Mouse (Mus musculus) MEL (cell line): ENCODE measurements around the gene Fam131c. TPM values are rescaled to one million over a fixed set of nuclear protein-coding genes. Genes with fewer than 3 reads are reported as not detected.
A peak's percentile ranks its signal among the peaks of the same experiment; 100 is the strongest.

Experiments used
- DNase-seq: peaks from one replicate; pipeline ENCODE4 v3.0.0; 2011; ENCODE audit warnings: low read depth, low spot score
- H3K27ac ChIP-seq: 2 replicates; pipeline ENCODE4 v1.5.1; 2012; ENCODE audit warnings: low read depth, mild to moderate bottlenecking, control low read depth, low read length, moderate library complexity; ENCODE audit not compliant: control insufficient read depth
- H3K27me3 ChIP-seq, 2 experiments: fragments of 150-350 bp in 1 of 2; sonication (generic) in 1 of 2; 2 replicates each; pipeline ENCODE4 v1.6.1; 2012; ENCODE audit warnings: low read length in 2 of 2, mild to moderate bottlenecking in 2 of 2, improper control_type of control experiment in 1 of 2, moderate library complexity in 1 of 2; ENCODE audit not compliant: insufficient read depth in 2 of 2, control insufficient read depth in 1 of 2
- H3K36me3 ChIP-seq, 2 experiments: 2 replicates each; pipeline ENCODE4 v1.6.1; 2012 to 2014; ENCODE audit warnings: low read length in 2 of 2, improper control_type of control experiment in 1 of 2, inconsistent platforms in 1 of 2, mild to moderate bottlenecking in 1 of 2; ENCODE audit not compliant: insufficient read depth in 2 of 2, control insufficient read depth in 1 of 2
- H3K4me1 ChIP-seq, 2 experiments: fragments of 150-350 bp in 1 of 2; sonication (generic) in 1 of 2; 2 replicates each; pipeline ENCODE4 v1.6.1; 2012; ENCODE audit warnings: low read length in 2 of 2, improper control_type of control experiment in 1 of 2, mild to moderate bottlenecking in 1 of 2; ENCODE audit not compliant: insufficient read depth in 2 of 2, control insufficient read depth in 1 of 2
- H3K4me3 ChIP-seq, 2 experiments: fragments of 150-350 bp in 1 of 2; sonication (generic) in 1 of 2; 2 replicates each; pipeline ENCODE4 v1.5.1; 2012; ENCODE audit warnings: low read depth in 2 of 2, low read length in 2 of 2, mild to moderate bottlenecking in 2 of 2, moderate library complexity in 2 of 2, control low read depth in 1 of 2, improper control_type of control experiment in 1 of 2; ENCODE audit not compliant: control insufficient read depth in 1 of 2, insufficient read depth in 1 of 2
- H3K79me2 ChIP-seq: 2 replicates; pipeline ENCODE4 v1.6.1; 2012; ENCODE audit warnings: mild to moderate bottlenecking, low read length, moderate library complexity; ENCODE audit not compliant: control insufficient read depth, poor library complexity, insufficient read depth
- H3K9ac ChIP-seq: 2 replicates; pipeline ENCODE4 v1.6.1; 2012; ENCODE audit warnings: low read depth, mild to moderate bottlenecking, control low read depth, low read length, moderate library complexity; ENCODE audit not compliant: control insufficient read depth, poor library complexity, severe bottlenecking
- H3K9me3 ChIP-seq: fragments of 150-350 bp; sonication (generic); replicated peaks from 2 replicates; pipeline ENCODE4 v1.6.1; 2012; ENCODE audit warnings: mild to moderate bottlenecking, low read length, improper control_type of control experiment, moderate library complexity; ENCODE audit not compliant: insufficient read depth
- CHD1 ChIP-seq: IDR thresholded peaks from 2 replicates; pipeline ENCODE4 v1.6.1; 2012; ENCODE audit warnings: low read depth, mild to moderate bottlenecking, inconsistent platforms, low read length, improper control_type of control experiment
- CTCF ChIP-seq, 3 experiments: IDR thresholded peaks in 2 of 3; conservative IDR thresholded peaks in 1 of 3; 2 replicates each; pipeline ENCODE4 v1.5.1; 2011 to 2012; ENCODE audit warnings: low read length in 3 of 3, low read depth in 2 of 3, mild to moderate bottlenecking in 2 of 3, improper control_type of control experiment in 1 of 3, inconsistent platforms in 1 of 3, mixed read lengths in 1 of 3, moderate library complexity in 1 of 3; ENCODE audit not compliant: control insufficient read depth in 1 of 3, insufficient read depth in 1 of 3, poor library complexity in 1 of 3, severe bottlenecking in 1 of 3
- JUND ChIP-seq: IDR thresholded peaks from 2 replicates; pipeline ENCODE4 v1.6.1; 2011; ENCODE audit warnings: low read depth, mild to moderate bottlenecking, improper control_type of control experiment, low read length
- MAZ ChIP-seq: IDR thresholded peaks from 2 replicates; pipeline ENCODE4 v1.6.1; 2012; ENCODE audit warnings: low read depth, mild to moderate bottlenecking, inconsistent platforms, low read length, improper control_type of control experiment
- MYB ChIP-seq: IDR thresholded peaks from 2 replicates; pipeline ENCODE4 v1.6.1; 2011; ENCODE audit warnings: mild to moderate bottlenecking, low read depth, low read length, improper control_type of control experiment
- NRF1 ChIP-seq: IDR thresholded peaks from 2 replicates; pipeline ENCODE4 v1.6.1; 2014; ENCODE audit warnings: low read depth, mild to moderate bottlenecking, inconsistent platforms, low read length, improper control_type of control experiment, moderate library complexity; ENCODE audit not compliant: poor library complexity, insufficient read depth, severe bottlenecking
- RAD21 ChIP-seq: IDR thresholded peaks from 2 replicates; pipeline ENCODE4 v1.6.1; 2011; ENCODE audit warnings: mild to moderate bottlenecking, low read depth, low read length, improper control_type of control experiment
- SIN3A ChIP-seq: IDR thresholded peaks from 2 replicates; pipeline ENCODE4 v1.6.1; 2012; ENCODE audit warnings: low read length, improper control_type of control experiment, inconsistent platforms
- SMC3 ChIP-seq: IDR thresholded peaks from 2 replicates; pipeline ENCODE4 v1.6.1; 2011; ENCODE audit warnings: low read depth, low read length, improper control_type of control experiment
- UBTF ChIP-seq: IDR thresholded peaks from 2 replicates; pipeline ENCODE4 v1.6.1; 2012; ENCODE audit warnings: low read depth, mild to moderate bottlenecking, inconsistent platforms, low read length, improper control_type of control experiment, moderate library complexity, borderline replicate concordance; ENCODE audit not compliant: insufficient read depth
- ZC3H11A ChIP-seq: IDR thresholded peaks from 2 replicates; pipeline ENCODE4 v1.6.1; 2012; ENCODE audit warnings: low read depth, mild to moderate bottlenecking, inconsistent platforms, low read length, improper control_type of control experiment
- ZKSCAN1 ChIP-seq: IDR thresholded peaks from 2 replicates; pipeline ENCODE4 v1.6.1; 2012; ENCODE audit warnings: low read depth, mild to moderate bottlenecking, inconsistent platforms, low read length, improper control_type of control experiment, moderate library complexity
- ZNF384 ChIP-seq: IDR thresholded peaks from 2 replicates; pipeline ENCODE4 v1.6.1; 2012; ENCODE audit warnings: low read depth, mild to moderate bottlenecking, inconsistent platforms, low read length, improper control_type of control experiment
- polyA plus RNA-seq, 2 experiments: library from polyadenylated mRNA; stranded (reverse) in 1 of 2; unstranded in 1 of 2; fragments of >175 nt in 1 of 2; fragments of >200 nt in 1 of 2; gene quantifications; 2 replicates each; pipeline versions ENCODE4 v1.2.1 to v1.2.4; 2012; ENCODE audit warnings: low replicate concordance in 2 of 2, low read depth in 1 of 2; ENCODE audit not compliant: insufficient read length in 2 of 2, insufficient read depth in 1 of 2, missing spikeins in 1 of 2
- total RNA-seq: library from RNA; depleted of rRNA; stranded (reverse); fragments of 300-350 nt; gene quantifications from 2 replicates; pipeline ENCODE4 v1.2.3, GENCODE M21; 2012

The Fam131c gene
- total and polyA plus RNA-seq, 3 experiments = not detected

GRCm38 (mm10) chr4:141429847-141430246 is 61.8 kb downstream of the Fam131c start:
- no peaks in the 10 kb centered on the region for H3K27me3 ChIP-seq
- peak; percentile 56 for DNase-seq

GRCm38 (mm10) chr4:141430997-141431396 is 63.0 kb downstream of the Fam131c start:
- Histone ChIP-seq H3K9ac (0 out of 2 replicates have a peak overlapping the region, but pooled peaks have one; percentile 42), H3K79me2 (no peaks in the 10 kb centered on the region), H3K27ac (no peak overlapping the region), H3K27me3 (no peaks in the 10 kb centered on the region), H3K4me1 (no peaks in the 10 kb centered on the region)
- TF ChIP-seq JUND (0 out of 2 replicates have a peak, but pooled peaks have one; percentile 37), UBTF (no peak), ZNF384 (0 out of 2 replicates have a peak, but pooled peaks have one; percentile 25), ZKSCAN1 (no peak), CTCF (IDR thresholded peaks at IDR 0.05 in 2 of 3, conservative IDR thresholded peaks at IDR 0.05 in 1 of 3; ENCODE audit: control insufficient read depth in 1 of 3, insufficient read depth in 1 of 3, low read depth in 2 of 3, low read length in 3 of 3, poor library complexity in 1 of 3, severe bottlenecking in 1 of 3) (peak; percentile 91 to 97 (median 92)), RAD21 (peak; percentile 94), SMC3 (peak; percentile 85), SIN3A (0 out of 2 replicates have a peak, but pooled peaks have one; percentile 20), ZC3H11A (peak; percentile 86)
- TF ChIP-seq, all 39 proteins: peak for 7
- peak; percentile 76 for DNase-seq
- no peaks in the 10 kb centered on the region for H3K9me3 ChIP-seq
- no peaks in the 10 kb centered on the region for H3K36me3 ChIP-seq
- H3K4me3 ChIP-seq = peak overlapping the region; percentile 37 to 52; a peak in 3 of 4 replicates

More at GRCm38 (mm10) chr4:141429847-141430246, 61.8 kb downstream of the Fam131c start:
- Histone ChIP-seq H3K27ac (no peak overlapping the region), H3K4me3 (no peak overlapping the region), H3K36me3 (no peaks in the 10 kb centered on the region), H3K9ac (no peak overlapping the region), H3K4me1 (no peaks in the 10 kb centered on the region), H3K9me3 (no peaks in the 10 kb centered on the region), H3K79me2 (no peaks in the 10 kb centered on the region)
- no peak for TF ChIP-seq NRF1
- peak; percentile 28 for TF ChIP-seq RAD21
- TF ChIP-seq MAZ = no peak
- TF ChIP-seq SMC3 = peak; percentile 59
- TF ChIP-seq SIN3A = no peak
- TF ChIP-seq MYB = no peak
- TF ChIP-seq CTCF (IDR thresholded peaks at IDR 0.05 in 2 of 3, conservative IDR thresholded peaks at IDR 0.05 in 1 of 3; ENCODE audit: control insufficient read depth in 1 of 3, insufficient read depth in 1 of 3, low read depth in 2 of 3, low read length in 3 of 3, poor library complexity in 1 of 3, severe bottlenecking in 1 of 3) = peak; percentile 64 to 74 (median 70)

GRCm38 (mm10) chr4:141432666-141433065 is 64.6 kb downstream of the Fam131c start:
- no peak for DNase-seq
- Histone ChIP-seq H3K4me3 (no peak overlapping the region), H3K27ac (no peak overlapping the region), H3K27me3 (no peaks in the 10 kb centered on the region), H3K9ac (no peak overlapping the region), H3K36me3 (no peaks in the 10 kb centered on the region), H3K9me3 (no peaks in the 10 kb centered on the region), H3K79me2 (no peaks in the 10 kb centered on the region), H3K4me1 (no peaks in the 10 kb centered on the region)
- TF ChIP-seq RAD21 (no peak), ZNF384 (no peak), CHD1 (no peak), MYB (no peak)
